Mouse (Mus musculus) megakaryocyte, embryonic 14.5 days (primary cell): ENCODE measurements around the gene Capg. TPM values are rescaled to one million over a fixed set of nuclear protein-coding genes. Genes with fewer than 3 reads are reported as not detected.
"Not testable (repeated sequence)": the region's sequence is repeated elsewhere in the genome, so short reads cannot be mapped to it uniquely, and the experiment has no call there.

ENCODE experiments used
- H3K27me3 ChIP-seq: replicated peaks from 2 replicates; pipeline ENCODE3; 2012; ENCODE audit warnings: inconsistent platforms
- H3K36me3 ChIP-seq: replicated peaks from 2 replicates; pipeline ENCODE3; 2012; ENCODE audit warnings: low read length, inconsistent platforms, mixed read lengths
- H3K4me1 ChIP-seq: 2 replicates; pipeline ENCODE4 v1.6.1; 2012; ENCODE audit warnings: inconsistent platforms
- H3K4me3 ChIP-seq: replicated peaks from 2 replicates; pipeline ENCODE3; 2012; ENCODE audit warnings: moderate library complexity, mild to moderate bottlenecking, inconsistent platforms
- H3K9me3 ChIP-seq: 2 replicates; pipeline ENCODE4 v1.6.1; 2012; ENCODE audit warnings: inconsistent platforms
- FLI1 ChIP-seq: IDR thresholded peaks from 2 replicates; pipeline ENCODE4 v1.6.1; 2012; ENCODE audit warnings: low read length, inconsistent platforms, mixed read lengths
- GATA1 ChIP-seq: IDR thresholded peaks from 3 replicates; pipeline ENCODE4 v1.6.1; 2012; ENCODE audit warnings: mixed read lengths, low read length, inconsistent platforms, borderline replicate concordance
- polyA plus RNA-seq: library from polyadenylated mRNA; stranded (reverse); fragments of >175 nt; gene quantifications from 2 replicates; pipeline ENCODE4 v1.2.3, GENCODE M21; 2012; ENCODE audit warnings: low replicate concordance; ENCODE audit not compliant: insufficient read depth

Gene Capg
- polyA plus RNA-seq, 1 experiment = 140 TPM

GRCm38 (mm10) chr6:72527070-72527469 is 17.1 kb upstream of the Capg start:
- peaks cover 7% of the 10 kb centered on the region for H3K27me3 ChIP-seq
- H3K36me3 ChIP-seq = no peaks in the 10 kb centered on the region
- TF ChIP-seq FLI1 (no peak), GATA1 (no peak)
- peaks cover 22% of the 10 kb centered on the region for H3K4me1 ChIP-seq
- H3K9me3 ChIP-seq = peaks cover 4% of the 10 kb centered on the region
- H3K4me3 ChIP-seq = no peak overlapping the region

- Histone ChIP-seq H3K27me3 (peaks cover 7% of the 10 kb centered on the region), H3K4me1 (peaks cover 28% of the 10 kb centered on the region), H3K36me3 (no peaks in the 10 kb centered on the region), H3K4me3 (no peak overlapping the region), H3K9me3 (peaks cover 4% of the 10 kb centered on the region)
- TF ChIP-seq FLI1 = no peak
Observed at GRCm38 (mm10) chr6:72528410-72529151, 15.6 kb upstream of the Capg start.

DNA sequence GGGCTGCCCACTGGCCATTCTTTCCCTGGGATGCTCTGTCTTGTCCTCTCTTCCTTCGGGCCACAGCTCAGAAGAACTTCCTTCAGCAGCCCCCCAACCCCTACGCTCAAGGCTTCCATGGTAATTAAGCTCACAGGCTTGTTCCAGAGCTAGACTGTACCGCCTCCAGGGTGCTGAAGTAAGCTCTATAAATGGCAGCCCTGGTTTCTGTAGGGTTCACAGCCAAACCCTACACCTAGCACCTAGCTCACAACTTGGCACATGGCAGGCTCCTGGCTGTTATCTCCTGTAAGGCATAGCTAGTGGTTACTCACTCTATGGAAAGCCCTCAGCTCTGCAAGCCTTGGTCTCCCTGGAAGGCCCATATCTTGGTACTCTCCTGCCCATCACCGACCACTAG is 11.6 kb upstream of the Capg start:
- Histone ChIP-seq H3K36me3 (no peaks in the 10 kb centered on the region), H3K4me1 (peaks cover 46% of the 10 kb centered on the region), H3K9me3 (peaks cover 4% of the 10 kb centered on the region), H3K4me3 (no peak overlapping the region), H3K27me3 (peaks cover 3% of the 10 kb centered on the region)
- TF ChIP-seq GATA1 = no peak

GRCm38 (mm10) chr6:72533555-72533954 is 10.6 kb upstream of the Capg start:
- H3K4me1 ChIP-seq = peaks cover 48% of the 10 kb centered on the region
- H3K9me3 ChIP-seq, H3K4me3 ChIP-seq, H3K36me3 ChIP-seq, H3K27me3 ChIP-seq: not testable (repeated sequence)

- TF ChIP-seq GATA1 (no peak), FLI1 (no peak)
- H3K27me3 ChIP-seq = no peaks in the 10 kb centered on the region
- peak overlapping the region; percentile 10 for H3K4me3 ChIP-seq
- peaks cover 52% of the 10 kb centered on the region for H3K4me1 ChIP-seq
- H3K36me3 ChIP-seq = no peaks in the 10 kb centered on the region
- peaks cover 4% of the 10 kb centered on the region for H3K9me3 ChIP-seq
Observed at GRCm38 (mm10) chr6:72534035-72534809, 10.0 kb upstream of the Capg start.

GRCm38 (mm10) chr6:72535165-72535564 is 9.0 kb upstream of the Capg start:
- no peaks in the 10 kb centered on the region for H3K36me3 ChIP-seq
- no peaks in the 10 kb centered on the region for H3K27me3 ChIP-seq
- H3K9me3 ChIP-seq = peaks cover 1% of the 10 kb centered on the region
- H3K4me3 ChIP-seq = peak overlapping the region; percentile 71
- peaks cover 52% of the 10 kb centered on the region for H3K4me1 ChIP-seq
- TF ChIP-seq GATA1 (no peak), FLI1 (no peak)

DNA sequence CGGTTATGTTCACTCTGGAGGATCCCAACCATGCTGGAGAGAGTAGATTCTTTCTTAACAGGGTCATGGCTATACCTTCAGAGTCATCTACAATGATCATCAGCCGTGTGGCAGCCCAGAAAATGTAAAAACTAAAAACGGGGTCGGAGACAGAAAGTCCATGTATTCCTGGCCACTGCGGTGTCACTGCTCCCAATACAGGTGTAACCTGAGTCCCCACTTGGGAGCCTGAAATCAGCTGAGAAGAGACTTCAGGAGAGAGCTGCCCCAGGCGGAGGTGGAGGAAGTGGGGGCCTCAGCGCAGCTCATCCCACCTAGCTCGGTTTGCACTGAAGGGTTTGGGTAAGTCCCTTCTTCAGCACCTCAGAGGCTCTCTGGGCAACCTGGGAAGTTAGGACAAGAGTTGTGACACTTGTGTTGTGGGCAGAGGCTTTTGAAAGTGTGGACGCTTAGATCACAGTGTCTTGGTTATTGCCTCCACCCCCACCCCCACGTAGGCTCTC is 6.1 kb upstream of the Capg start:
- no peak for TF ChIP-seq FLI1
- no peak for TF ChIP-seq GATA1
- H3K27me3 ChIP-seq = no peaks in the 10 kb centered on the region
- H3K4me3 ChIP-seq = peak overlapping the region; percentile 92

DNA sequence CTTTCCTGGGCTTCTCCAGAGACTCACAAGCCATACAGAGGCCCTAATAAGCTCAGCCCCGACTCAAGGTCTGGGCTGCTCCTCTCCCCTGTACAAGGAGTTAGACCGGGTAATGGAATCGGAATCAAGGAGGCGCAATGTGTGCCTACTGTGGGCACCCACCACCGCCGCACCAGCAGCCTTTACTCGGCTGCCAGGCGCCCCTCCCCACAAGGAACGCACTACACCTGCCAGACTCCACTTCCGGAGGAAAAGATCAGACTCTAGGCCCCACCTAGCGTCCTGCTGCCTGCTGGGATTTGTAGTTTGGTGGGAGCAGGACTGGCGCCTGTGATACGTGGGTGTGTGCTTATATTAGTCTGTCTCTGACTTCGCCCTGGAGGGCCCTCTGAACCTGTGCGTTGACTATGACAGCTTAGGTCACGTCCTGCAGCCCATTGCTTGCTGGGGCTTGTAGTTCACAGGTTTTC is 5.6 kb upstream of the Capg start:
- no peaks in the 10 kb centered on the region for H3K36me3 ChIP-seq
- H3K27me3 ChIP-seq = no peaks in the 10 kb centered on the region
- peak overlapping the region; percentile 92 for H3K4me3 ChIP-seq
- H3K4me1 ChIP-seq = peaks cover 53% of the 10 kb centered on the region
- TF ChIP-seq FLI1 (no peak), GATA1 (no peak)
- peaks cover 6% of the 10 kb centered on the region for H3K9me3 ChIP-seq

More for the DNA sequence above, 6.1 kb upstream of the Capg start:
- peaks cover 50% of the 10 kb centered on the region for H3K4me1 ChIP-seq
- peaks cover 6% of the 10 kb centered on the region for H3K9me3 ChIP-seq
- no peaks in the 10 kb centered on the region for H3K36me3 ChIP-seq

DNA sequence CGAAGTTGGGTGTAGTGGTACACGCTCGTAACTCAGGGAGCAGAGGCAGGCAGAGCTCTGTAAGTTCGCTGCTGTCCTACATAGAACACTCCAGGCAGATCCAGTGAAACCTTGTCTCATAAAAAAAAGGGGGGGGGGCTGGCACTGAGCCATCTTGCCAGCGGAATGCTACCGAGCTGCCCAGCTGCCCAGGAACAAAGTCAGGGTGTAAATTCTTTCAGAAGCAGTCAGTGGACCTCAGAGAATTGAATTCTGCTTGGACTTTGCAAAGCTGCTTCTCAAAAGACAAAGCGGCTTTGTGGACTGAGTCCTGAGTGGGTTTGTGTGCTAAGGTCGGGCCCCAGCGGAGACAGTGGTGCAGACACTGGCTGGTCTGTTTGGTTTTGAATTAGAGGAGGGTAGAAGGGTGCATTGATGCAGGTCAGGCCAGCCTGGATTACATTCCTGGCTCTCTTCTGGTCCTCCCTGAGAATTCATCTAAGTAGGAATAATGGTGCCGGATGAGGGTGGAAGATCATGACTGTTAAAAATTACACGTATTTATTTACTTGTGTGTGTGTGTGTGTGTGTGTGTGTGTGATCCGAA is 833 bp upstream of the Capg start:
- Histone ChIP-seq H3K4me3 (no peak overlapping the region), H3K4me1 (peaks cover 43% of the 10 kb centered on the region), H3K27me3 (no peaks in the 10 kb centered on the region), H3K36me3 (peaks cover 5% of the 10 kb centered on the region), H3K9me3 (peaks cover 11% of the 10 kb centered on the region)
- TF ChIP-seq FLI1 (no peak), GATA1 (no peak)

GRCm38 (mm10) chr6:72545377-72545776 is 1.2 kb downstream of the Capg start:
- H3K9me3 ChIP-seq = peaks cover 11% of the 10 kb centered on the region
- peak overlapping the region; percentile 62 for H3K4me3 ChIP-seq
- peaks cover 5% of the 10 kb centered on the region for H3K36me3 ChIP-seq
- peaks cover 54% of the 10 kb centered on the region for H3K4me1 ChIP-seq
- peaks cover 4% of the 10 kb centered on the region for H3K27me3 ChIP-seq
- TF ChIP-seq FLI1 (no peak), GATA1 (no peak)
